ENCODE assay signal across 18 mouse cellular contexts in the genomic region with DNA sequence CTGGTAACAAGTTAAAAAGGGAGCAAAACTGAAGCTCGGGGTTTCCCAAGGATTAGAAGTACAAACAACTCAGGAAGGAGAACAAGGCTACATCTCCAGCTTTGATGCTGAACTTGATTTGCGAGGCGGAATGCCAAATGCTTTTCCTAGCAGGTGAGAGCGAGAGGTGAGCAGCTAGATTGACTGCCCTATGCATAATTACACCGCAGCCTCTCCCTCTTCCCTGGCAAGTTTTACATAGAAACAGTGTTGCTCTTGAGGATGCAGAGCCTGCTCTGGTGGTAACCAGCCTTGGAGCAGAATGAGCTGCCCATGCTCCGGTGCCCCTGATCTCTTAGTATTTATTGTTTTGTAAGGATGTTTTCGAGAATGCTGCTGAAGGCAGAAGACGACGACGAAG. TPM values are rescaled to one million over a fixed set of nuclear protein-coding genes. Genes with fewer than 3 reads are reported as not detected.
A peak's percentile ranks its signal among the peaks of the same experiment; 100 is the strongest.
DNase-seq lines count a peak whose midpoint lies in the region; ATAC-seq and TF ChIP-seq lines count a peak whose summit lies in the region.
"Had no signal": no experiment of that assay in that cellular context is flagged by ENCODE, and none has a peak within 500 bp of the region (broad histone marks: within the 10 kb centered on the region; RNA-seq: fewer than 3 reads in every experiment).

No protein-coding gene starts in this region.

- TF ChIP-seq CTCF in forebrain, postnatal 0 days (IDR thresholded peaks at IDR 0.05; ENCODE audit: low read depth): no peak

- peak overlapping the region; percentile 60 for H3K27ac ChIP-seq in forebrain, embryonic 10.5 days
- H3K27ac ChIP-seq in forebrain, postnatal 0 days (ENCODE audit: low read depth, low read length): no peak overlapping the region
- H3K27ac ChIP-seq: embryonic facial prominence, embryonic 12.5 days; hindbrain, embryonic 10.5 days; liver, embryonic 14.5 days; lung, embryonic 15.5 days; neural tube, embryonic 12.5 days had no signal

- H3K4me1 ChIP-seq in forebrain, embryonic 10.5 days: peaks cover 10% of the 10 kb centered on the region
- no peaks in the 10 kb centered on the region for H3K4me1 ChIP-seq in forebrain, postnatal 0 days (ENCODE audit: insufficient read depth)
- H3K4me1 ChIP-seq: embryonic facial prominence, embryonic 12.5 days; lung, embryonic 15.5 days; neural tube, embryonic 12.5 days had no signal

- no peak overlapping the region for H3K9ac ChIP-seq in forebrain, postnatal 0 days
- H3K9ac ChIP-seq: embryonic facial prominence, embryonic 12.5 days; liver, embryonic 14.5 days; lung, embryonic 15.5 days; neural tube, embryonic 12.5 days had no signal

- H3K27me3 ChIP-seq in forebrain, embryonic 10.5 days (ENCODE audit: poor library complexity, severe bottlenecking): no peaks in the 10 kb centered on the region
- no peaks in the 10 kb centered on the region for H3K27me3 ChIP-seq in forebrain, postnatal 0 days (ENCODE audit: insufficient read depth, low read length)
- H3K27me3 ChIP-seq: embryonic facial prominence, embryonic 12.5 days; lung, embryonic 15.5 days; neural tube, embryonic 12.5 days had no signal

- H3K9me3 ChIP-seq in forebrain, embryonic 10.5 days: peaks cover 7% of the 10 kb centered on the region; the same call in 1 of the 2 replicates
- no peaks in the 10 kb centered on the region for H3K9me3 ChIP-seq in forebrain, postnatal 0 days (ENCODE audit: low read length)
- H3K9me3 ChIP-seq: embryonic facial prominence, embryonic 12.5 days; G1E; hindbrain, embryonic 10.5 days; lung, embryonic 15.5 days; neural tube, embryonic 12.5 days had no signal

- H3K36me3 ChIP-seq in forebrain, embryonic 10.5 days (replicated peaks): no peaks in the 10 kb centered on the region
- no peaks in the 10 kb centered on the region for H3K36me3 ChIP-seq in forebrain, postnatal 0 days (ENCODE audit: insufficient read depth)
- H3K36me3 ChIP-seq: embryonic facial prominence, embryonic 12.5 days; hindbrain, embryonic 10.5 days; lung, embryonic 15.5 days; neural tube, embryonic 12.5 days had no signal

- no peak overlapping the region for H3K4me2 ChIP-seq in forebrain, postnatal 0 days (ENCODE audit: low read depth)
- H3K4me2 ChIP-seq: embryonic facial prominence, embryonic 12.5 days; lung, embryonic 15.5 days; neural tube, embryonic 12.5 days had no signal

- 72% methylated on average over 10 of the region's 10 CpGs for WGBS in forebrain, embryonic 10.5 days
- 45% methylated on average over 10 of the region's 10 CpGs for WGBS in forebrain, postnatal 0 days

- no peak overlapping the region for H3K4me3 ChIP-seq in forebrain, embryonic 10.5 days
- H3K4me3 ChIP-seq in forebrain, postnatal 0 days (ENCODE audit: low read depth, low read length): no peak overlapping the region
- H3K4me3 ChIP-seq: embryonic facial prominence, embryonic 12.5 days; erythroblast, embryonic 14.5 days; hindbrain, embryonic 10.5 days; lung, embryonic 15.5 days; neural tube, embryonic 12.5 days had no signal

- DNase-seq in forebrain, embryonic 10.5 days (ENCODE audit: extremely low spot score, low spot score): no peak
- no peak for DNase-seq in forebrain, postnatal 0 days
- peak; percentile 21 for DNase-seq in kidney, adult 9 months
- DNase-seq in kidney, adult 11 months: no peak
- DNase-seq in testis, postnatal 14 days (ENCODE audit: low spot score): peak; percentile 56
- no peak for DNase-seq in testis, postnatal 10 days (ENCODE audit: low spot score)
- DNase-seq in spleen, postnatal 4 days (ENCODE audit: low spot score in 2 of 2): no peak
- DNase-seq: adrenal gland, postnatal 25 days; cerebellum, adult 9-10 months; lung, postnatal 4 days; thymus, postnatal 25 days had no signal

- no peak for ATAC-seq in forebrain, postnatal 0 days

RNA-seq across cellular contexts. Expression of a gene that starts 31.9 kb away (rescaled TPM):
- polyA plus RNA-seq in forebrain, embryonic 10.5 days (2016; fragmentation: Nextera tagmentation; extraction: Ambion mirVana): 26.9 and 29.2 TPM in 2 replicates
- total RNA-seq in forebrain, postnatal 0 days (2014; rRNA removed): 13.8 and 22.3 TPM in 2 replicates
- 16.6 and 19.2 TPM in 2 replicates for polyA plus RNA-seq in forebrain, postnatal 0 days (2015; fragmentation: Nextera tagmentation; extraction: Ambion mirVana)

Comparison
In these comparisons a context has a peak if more than half of its experiments do, and no peak if none do; other contexts are left out.
1. DNase-seq: peak in kidney, adult 9 months (single experiment) and testis, postnatal 14 days (single experiment); none in forebrain, embryonic 10.5 days (single experiment), forebrain, postnatal 0 days (single experiment), kidney, adult 11 months (single experiment), testis, postnatal 10 days (single experiment) and spleen, postnatal 4 days (0 of 2).